Comparison of ENCODE assay signal across 17 mouse cellular contexts in genomic region chr14:25540172-25540571, GRCm38 (mm10).
DNase-seq lines count a peak whose midpoint lies in the region; ATAC-seq and TF ChIP-seq lines count a peak whose summit lies in the region.
"Had no signal": no experiment of that assay in that cellular context is flagged by ENCODE, and none has a peak within 500 bp of the region (broad histone marks: within the 10 kb centered on the region; RNA-seq: fewer than 3 reads in every experiment).

No protein-coding gene starts in this region.

- peaks cover 77% of the 10 kb centered on the region for H3K36me3 ChIP-seq in forebrain, embryonic 12.5 days (replicated peaks)
- peaks cover 8% of the 10 kb centered on the region for H3K36me3 ChIP-seq in forebrain, embryonic 15.5 days
- peaks cover 22% of the 10 kb centered on the region; the same call in 1 of the 2 replicates for H3K36me3 ChIP-seq in intestine, postnatal 0 days (ENCODE audit: control insufficient read depth, insufficient read depth)
- H3K36me3 ChIP-seq in intestine, embryonic 15.5 days, result peaks cover 14% of the 10 kb centered on the region
- peaks cover 9% of the 10 kb centered on the region for H3K36me3 ChIP-seq in liver, embryonic 11.5 days (ENCODE audit: control insufficient read depth, insufficient read depth, low read length)
- no peaks in the 10 kb centered on the region for H3K36me3 ChIP-seq in midbrain, embryonic 15.5 days (replicated peaks)

- H3K4me3 ChIP-seq in forebrain, embryonic 12.5 days (replicated peaks), result no peak overlapping the region
- no peak overlapping the region for H3K4me3 ChIP-seq in forebrain, embryonic 15.5 days
- H3K4me3 ChIP-seq in intestine, postnatal 0 days (ENCODE audit: low read depth, low read length), result no peak overlapping the region
- H3K4me3 ChIP-seq in intestine, embryonic 15.5 days (replicated peaks), result no peak overlapping the region
- H3K4me3 ChIP-seq in liver, embryonic 11.5 days (ENCODE audit: low read depth, low read length), result no peak overlapping the region
- no peak overlapping the region for H3K4me3 ChIP-seq in midbrain, embryonic 15.5 days
- H3K4me3 ChIP-seq: embryonic facial prominence, embryonic 10.5 days; erythroblast, embryonic 14.5 days; heart, embryonic 13.5 days had no signal

- H3K9ac ChIP-seq in forebrain, embryonic 12.5 days, result no peak overlapping the region
- H3K9ac ChIP-seq in forebrain, embryonic 15.5 days (replicated peaks), result no peak overlapping the region
- H3K9ac ChIP-seq in intestine, postnatal 0 days (ENCODE audit: low read depth, low read length), result no peak overlapping the region
- no peak overlapping the region for H3K9ac ChIP-seq in intestine, embryonic 15.5 days
- peak overlapping the region; percentile 34; the same call in 1 of the 2 replicates for H3K9ac ChIP-seq in liver, embryonic 11.5 days (ENCODE audit: low read depth, low read length)
- no peak overlapping the region for H3K9ac ChIP-seq in midbrain, embryonic 15.5 days
- H3K9ac ChIP-seq: lung, embryonic 14.5 days had no signal

- H3K27me3 ChIP-seq in forebrain, embryonic 12.5 days, result no peaks in the 10 kb centered on the region
- no peaks in the 10 kb centered on the region for H3K27me3 ChIP-seq in forebrain, embryonic 15.5 days
- no peaks in the 10 kb centered on the region for H3K27me3 ChIP-seq in intestine, postnatal 0 days (replicated peaks; ENCODE audit: control insufficient read depth, insufficient read depth, low read length)
- H3K27me3 ChIP-seq in intestine, embryonic 15.5 days (replicated peaks), result no peaks in the 10 kb centered on the region
- no peaks in the 10 kb centered on the region for H3K27me3 ChIP-seq in liver, embryonic 11.5 days (replicated peaks; ENCODE audit: control insufficient read depth, insufficient read depth, low read length)
- no peaks in the 10 kb centered on the region for H3K27me3 ChIP-seq in midbrain, embryonic 15.5 days (replicated peaks)
- H3K27me3 ChIP-seq: heart, embryonic 13.5 days had no signal

- H3K27ac ChIP-seq in forebrain, embryonic 12.5 days, result peak overlapping the region; percentile 13; the same call in 1 of the 2 replicates
- no peak overlapping the region for H3K27ac ChIP-seq in forebrain, embryonic 15.5 days (replicated peaks)
- H3K27ac ChIP-seq in intestine, postnatal 0 days (ENCODE audit: low read depth, low read length), result peak overlapping the region; percentile 5; the same call in 1 of the 2 replicates
- H3K27ac ChIP-seq in intestine, embryonic 15.5 days, result no peak overlapping the region
- peak overlapping the region; percentile 19; the same call in 1 of the 2 replicates for H3K27ac ChIP-seq in liver, embryonic 11.5 days (ENCODE audit: low read depth, low read length)
- peak overlapping the region; percentile 31; the same call in 1 of the 2 replicates for H3K27ac ChIP-seq in midbrain, embryonic 15.5 days
- H3K27ac ChIP-seq: embryonic facial prominence, embryonic 10.5 days; heart, embryonic 13.5 days had no signal

- DNase-seq in liver, embryonic 11.5 days (ENCODE audit: low spot score), result no peak
- no peak for DNase-seq in liver
- no peak for DNase-seq in layer of hippocampus, postnatal 25 days (ENCODE audit: extremely low spot score in 1 of 2, low spot score in 1 of 2)
- DNase-seq: adrenal gland, adult 8-10 months; gastrocnemius, postnatal 25 days; lung, embryonic 14.5 days; lung, postnatal 4 days; right cerebral cortex, adult 18-20 months; thymus, adult 2 months had no signal

- H3K9me3 ChIP-seq in forebrain, embryonic 12.5 days, result no peaks in the 10 kb centered on the region
- no peaks in the 10 kb centered on the region for H3K9me3 ChIP-seq in forebrain, embryonic 15.5 days
- H3K9me3 ChIP-seq in intestine, postnatal 0 days (ENCODE audit: control insufficient read depth), result no peaks in the 10 kb centered on the region
- no peaks in the 10 kb centered on the region for H3K9me3 ChIP-seq in intestine, embryonic 15.5 days
- H3K9me3 ChIP-seq in liver, embryonic 11.5 days (ENCODE audit: control insufficient read depth, low read length), result no peaks in the 10 kb centered on the region
- no peaks in the 10 kb centered on the region for H3K9me3 ChIP-seq in midbrain, embryonic 15.5 days
- H3K9me3 ChIP-seq: embryonic facial prominence, embryonic 10.5 days; heart, embryonic 13.5 days had no signal

- TF ChIP-seq CTCF in intestine, postnatal 0 days (IDR thresholded peaks at IDR 0.05; ENCODE audit: low read depth), result no peak

- WGBS in forebrain, embryonic 12.5 days, result 90% methylated on average over 4 of the region's 4 CpGs
- WGBS in forebrain, embryonic 15.5 days, result 91% methylated on average over 4 of the region's 4 CpGs
- 60% methylated on average over 4 of the region's 4 CpGs for WGBS in intestine, postnatal 0 days
- 81% methylated on average over 4 of the region's 4 CpGs for WGBS in intestine, embryonic 15.5 days
- WGBS in liver, embryonic 11.5 days, result 75% methylated on average over 4 of the region's 4 CpGs
- 80% methylated on average over 4 of the region's 4 CpGs for WGBS in midbrain, embryonic 15.5 days

- peaks cover 11% of the 10 kb centered on the region; the same call in 1 of the 2 replicates for H3K4me1 ChIP-seq in forebrain, embryonic 12.5 days
- peaks cover 3% of the 10 kb centered on the region; the same call in 1 of the 2 replicates for H3K4me1 ChIP-seq in forebrain, embryonic 15.5 days
- H3K4me1 ChIP-seq in intestine, postnatal 0 days (replicated peaks; ENCODE audit: control insufficient read depth, insufficient read depth, low read length), result 0 out of 2 replicates have a peak, but pooled peaks cover 4% of the 10 kb centered on the region
- peaks cover 17% of the 10 kb centered on the region for H3K4me1 ChIP-seq in intestine, embryonic 15.5 days (replicated peaks)
- peaks cover 28% of the 10 kb centered on the region for H3K4me1 ChIP-seq in liver, embryonic 11.5 days (replicated peaks; ENCODE audit: control insufficient read depth, insufficient read depth, low read length)
- H3K4me1 ChIP-seq in midbrain, embryonic 15.5 days, result peaks cover 14% of the 10 kb centered on the region; the same call in 1 of the 2 replicates

- ATAC-seq in forebrain, embryonic 12.5 days (ENCODE audit: low FRiP score), result no peak
- no peak for ATAC-seq in forebrain, embryonic 15.5 days (replicated peaks)
- no peak for ATAC-seq in intestine, postnatal 0 days
- no peak for ATAC-seq in intestine, embryonic 15.5 days
- ATAC-seq in liver, embryonic 11.5 days (replicated peaks; ENCODE audit: low FRiP score), result no peak
- no peak for ATAC-seq in midbrain, embryonic 15.5 days (replicated peaks)

- no peak overlapping the region for H3K4me2 ChIP-seq in forebrain, embryonic 12.5 days
- H3K4me2 ChIP-seq in forebrain, embryonic 15.5 days (replicated peaks), result no peak overlapping the region
- H3K4me2 ChIP-seq in intestine, postnatal 0 days (replicated peaks; ENCODE audit: low read depth), result no peak overlapping the region
- no peak overlapping the region for H3K4me2 ChIP-seq in intestine, embryonic 15.5 days (replicated peaks)
- no peak overlapping the region for H3K4me2 ChIP-seq in liver, embryonic 11.5 days
- H3K4me2 ChIP-seq in midbrain, embryonic 15.5 days, result no peak overlapping the region
- H3K4me2 ChIP-seq: heart, embryonic 13.5 days; lung, embryonic 14.5 days had no signal

Comparison
In these comparisons a context has a peak if more than half of its experiments do, and no peak if none do; other contexts are left out.
1. H3K27ac ChIP-seq: peak in forebrain, embryonic 12.5 days (single experiment), intestine, postnatal 0 days (single experiment), liver, embryonic 11.5 days (single experiment) and midbrain, embryonic 15.5 days (single experiment); none in forebrain, embryonic 15.5 days (single experiment) and intestine, embryonic 15.5 days (single experiment).